In the genomic region with DNA sequence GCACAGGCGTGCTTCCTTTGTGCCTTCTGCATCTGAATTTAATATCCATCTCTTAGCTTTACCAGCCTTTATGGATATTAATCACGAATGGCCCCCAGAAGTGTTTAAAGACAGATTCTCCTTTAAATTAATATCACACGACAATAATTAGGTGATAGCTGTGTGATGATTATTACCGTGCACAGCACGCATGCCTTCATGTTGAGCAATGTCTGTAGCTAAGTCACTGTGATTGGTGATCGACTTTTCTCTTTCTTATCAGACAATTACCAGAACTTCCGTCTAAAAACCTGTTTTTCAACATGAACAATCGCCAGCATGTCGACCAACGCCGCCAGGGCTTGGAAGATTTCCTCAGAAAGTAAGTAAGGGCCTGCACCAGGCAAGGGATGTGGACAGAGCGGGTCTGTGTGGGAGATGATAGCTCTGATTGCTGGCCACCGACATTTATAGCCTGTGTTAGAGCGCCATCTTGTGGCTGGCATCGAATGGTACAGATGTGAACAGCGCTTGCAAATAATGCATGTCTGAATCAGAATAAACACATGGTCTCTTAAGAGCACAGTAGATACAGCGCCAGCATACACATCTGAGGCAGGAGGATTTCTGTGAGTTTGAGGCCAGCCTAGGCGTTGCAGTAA, we compare ENCODE assay signal across 8 mouse cellular contexts. TPM values are rescaled to one million over a fixed set of nuclear protein-coding genes. Genes with fewer than 3 reads are reported as not detected.
DNase-seq lines count a peak whose midpoint lies in the region; ATAC-seq lines count a peak whose summit lies in the region.

No protein-coding gene starts in this region.

- peak; percentile 94 for ATAC-seq in megakaryocyte, adult 5-6 weeks (ENCODE audit: poor library complexity, severe bottlenecking)

- peak; percentile 89 for DNase-seq in ZHBTc4 (ENCODE audit: low read depth, low spot score)
- peak; percentile 88 to 90 for DNase-seq in cerebellum, postnatal 4 days (ENCODE audit: low spot score in 2 of 2)
- peak; percentile 45 to 58 for DNase-seq in gastrocnemius, adult 8-10 months (ENCODE audit: low spot score in 2 of 2)
- DNase-seq in hindlimb bud, embryonic 11.5 days (ENCODE audit: extremely low spot score, low read depth, low spot score), result peak; percentile 93
- peak; percentile 84 to 86 for DNase-seq in left cerebral cortex, adult 18-20 months (ENCODE audit: low spot score in 2 of 2)
- DNase-seq in right cerebral cortex, adult 2 months (ENCODE audit: low spot score in 2 of 2), result peak; percentile 84 to 88
- DNase-seq in urinary bladder, adult 2 months (ENCODE audit: low spot score), result peak; percentile 77

RNA-seq across cellular contexts. Expression of a gene that starts 56.5 kb away (rescaled TPM):
- total RNA-seq in gastrocnemius, adult 8-10 months (2022), result 10 to 100 TPM in 1 of 4 experiments, 1 to 10 TPM in 3; 6.1 to 11.6 (median 7.5) TPM
- 100 to 1,000 TPM; 104 to 111 TPM for total RNA-seq in left cerebral cortex, adult 18-20 months (2021)
- 126 and 133 TPM in 2 replicates for total RNA-seq in megakaryocyte, adult 5-6 weeks (2015)
- total RNA-seq in megakaryocyte, adult 5-6 weeks (2017), result 114 and 125 TPM in 2 replicates
- polyA plus RNA-seq in urinary bladder, adult 2 months (2012; rRNA removed), result 12.3 and 14.5 TPM in 2 replicates

Comparison
In these comparisons a context has a peak if more than half of its experiments do, and no peak if none do; other contexts are left out.
1. Peak in every context shown above with its lines: DNase-seq and ATAC-seq.
2. RNA of a gene that starts 56.5 kb away (total RNA-seq): 114 to 133 TPM in megakaryocyte, adult 5-6 weeks and 104 to 111 TPM in left cerebral cortex, adult 18-20 months; 6.1 to 11.6 TPM in gastrocnemius, adult 8-10 months; every median in the first group is over 4 times any median in the second.